Mouse (Mus musculus): Measurements from ENCODE around the gene Ccnjl. TPM values are rescaled to one million over a fixed set of nuclear protein-coding genes. Genes with fewer than 3 reads are reported as not detected.

Ccnjl gene
- polyA plus RNA-seq, 1 experiment from 2014 or later = 16.6 TPM

- Histone ChIP-seq H3K4me3 (replicated peaks) (no peak overlapping the region), H3K9me3 (no peaks in the 10 kb centered on the region), H3K4me1 (replicated peaks) (peaks cover under 1% of the 10 kb centered on the region; the same call in 1 of the 2 replicates), H3K4me2 (replicated peaks) (no peak overlapping the region), H3K9ac (no peak overlapping the region), H3K27me3 (replicated peaks) (no peaks in the 10 kb centered on the region), H3K27ac (no peak overlapping the region), H3K36me3 (peaks cover 8% of the 10 kb centered on the region; the same call in 1 of the 2 replicates)
- ATAC-seq = no peak
- WGBS = 30% methylated on average over 6 of the region's 6 CpGs
These were observed 31.1 kb downstream of the Ccnjl start for GRCm38 (mm10) chr11:43559515-43560292.

- Histone ChIP-seq H3K9me3 (no peaks in the 10 kb centered on the region), H3K36me3 (0 out of 2 replicates have a peak, but pooled peaks cover 3% of the 10 kb centered on the region), H3K27me3 (replicated peaks) (no peaks in the 10 kb centered on the region), H3K4me1 (replicated peaks) (peaks cover 14% of the 10 kb centered on the region; the same call in 1 of the 2 replicates), H3K27ac (no peak overlapping the region), H3K4me3 (replicated peaks) (no peak overlapping the region), H3K9ac (no peak overlapping the region), H3K4me2 (replicated peaks) (no peak overlapping the region)
- ATAC-seq = no peak
- WGBS = 59% methylated on average over 10 of the region's 10 CpGs
These were observed 35.2 kb downstream of the Ccnjl start for GRCm38 (mm10) chr11:43563654-43564244.

GRCm38 (mm10) chr11:43565414-43565813 lies 36.8 kb downstream of the Ccnjl start:
- peak; percentile 85 for ATAC-seq
- H3K36me3 ChIP-seq = no peaks in the 10 kb centered on the region
- H3K9me3 ChIP-seq = no peaks in the 10 kb centered on the region
- H3K9ac ChIP-seq = no peak overlapping the region
- H3K4me3 ChIP-seq (replicated peaks) = no peak overlapping the region
- WGBS = 36% methylated on average over 2 of the region's 2 CpGs
- peak overlapping the region; percentile 65 for H3K27ac ChIP-seq
- peak overlapping the region; percentile 39; the same call in 1 of the 2 replicates for H3K4me2 ChIP-seq (replicated peaks)
- peaks cover 19% of the 10 kb centered on the region; the same call in 1 of the 2 replicates for H3K4me1 ChIP-seq (replicated peaks)
- no peaks in the 10 kb centered on the region for H3K27me3 ChIP-seq (replicated peaks)

- H3K36me3 ChIP-seq = no peaks in the 10 kb centered on the region
- H3K9me3 ChIP-seq = no peaks in the 10 kb centered on the region
- H3K27me3 ChIP-seq (replicated peaks) = no peaks in the 10 kb centered on the region
- H3K4me2 ChIP-seq (replicated peaks) = peak overlapping the region; percentile 39; the same call in 1 of the 2 replicates
- H3K4me1 ChIP-seq (replicated peaks) = peaks cover 19% of the 10 kb centered on the region; the same call in 1 of the 2 replicates
- no peak overlapping the region for H3K9ac ChIP-seq
- H3K27ac ChIP-seq = peak overlapping the region; percentile 65
- WGBS = 22% methylated on average over 8 of the region's 8 CpGs
- peak; percentile 80 for ATAC-seq
- no peak overlapping the region for H3K4me3 ChIP-seq (replicated peaks)
These were observed 37.3 kb downstream of the Ccnjl start for GRCm38 (mm10) chr11:43565852-43566251.

GRCm38 (mm10) chr11:43566696-43567095 lies 38.1 kb downstream of the Ccnjl start:
- Histone ChIP-seq H3K9me3 (no peaks in the 10 kb centered on the region), H3K4me3 (replicated peaks) (no peak overlapping the region), H3K27me3 (replicated peaks) (no peaks in the 10 kb centered on the region), H3K4me1 (replicated peaks) (peaks cover 19% of the 10 kb centered on the region; the same call in 1 of the 2 replicates), H3K36me3 (no peaks in the 10 kb centered on the region), H3K27ac (0 out of 2 replicates have a peak overlapping the region, but pooled peaks have one; percentile 9), H3K4me2 (replicated peaks) (no peak overlapping the region), H3K9ac (no peak overlapping the region)
- no peak for ATAC-seq
- WGBS = 70% methylated on average over 5 of the region's 5 CpGs

- 64% methylated on average over 5 of the region's 5 CpGs for WGBS
- H3K27ac ChIP-seq = no peak overlapping the region
- no peaks in the 10 kb centered on the region for H3K9me3 ChIP-seq
- H3K27me3 ChIP-seq (replicated peaks) = no peaks in the 10 kb centered on the region
- no peak overlapping the region for H3K4me3 ChIP-seq (replicated peaks)
- no peak for ATAC-seq
- peaks cover 19% of the 10 kb centered on the region; the same call in 1 of the 2 replicates for H3K4me1 ChIP-seq (replicated peaks)
- no peak overlapping the region for H3K9ac ChIP-seq
- no peaks in the 10 kb centered on the region for H3K36me3 ChIP-seq
- no peak overlapping the region for H3K4me2 ChIP-seq (replicated peaks)
These were observed 39.7 kb downstream of the Ccnjl start for GRCm38 (mm10) chr11:43568263-43568662.

GRCm38 (mm10) chr11:43569188-43569587 lies 40.6 kb downstream of the Ccnjl start:
- H3K36me3 ChIP-seq = no peaks in the 10 kb centered on the region
- no peaks in the 10 kb centered on the region for H3K27me3 ChIP-seq (replicated peaks)
- ATAC-seq = no peak
- peak overlapping the region; percentile 58 for H3K27ac ChIP-seq
- no peaks in the 10 kb centered on the region for H3K9me3 ChIP-seq
- H3K4me2 ChIP-seq (replicated peaks) = no peak overlapping the region
- no peak overlapping the region for H3K4me3 ChIP-seq (replicated peaks)
- 61% methylated on average over 5 of the region's 5 CpGs for WGBS
- no peak overlapping the region for H3K9ac ChIP-seq
- 0 out of 2 replicates have a peak, but pooled peaks cover 19% of the 10 kb centered on the region for H3K4me1 ChIP-seq (replicated peaks)

GRCm38 (mm10) chr11:43569595-43569994 lies 41.0 kb downstream of the Ccnjl start:
- no peak for ATAC-seq
- no peaks in the 10 kb centered on the region for H3K36me3 ChIP-seq
- no peak overlapping the region for H3K9ac ChIP-seq
- no peak overlapping the region for H3K4me3 ChIP-seq (replicated peaks)
- H3K27ac ChIP-seq = peak overlapping the region; percentile 58
- H3K4me1 ChIP-seq (replicated peaks) = 0 out of 2 replicates have a peak, but pooled peaks cover 19% of the 10 kb centered on the region
- H3K4me2 ChIP-seq (replicated peaks) = no peak overlapping the region
- WGBS = 72% methylated on average over 11 of the region's 11 CpGs
- no peaks in the 10 kb centered on the region for H3K27me3 ChIP-seq (replicated peaks)
- H3K9me3 ChIP-seq = no peaks in the 10 kb centered on the region

- H3K27me3 ChIP-seq (replicated peaks) = no peaks in the 10 kb centered on the region
- peak overlapping the region; percentile 68; the same call in 1 of the 2 replicates for H3K27ac ChIP-seq
- ATAC-seq = peak; percentile 15; the same call in 1 of the 2 replicates
- H3K4me1 ChIP-seq (replicated peaks) = peaks cover 16% of the 10 kb centered on the region
- H3K9me3 ChIP-seq = no peaks in the 10 kb centered on the region
- 26% methylated on average over 3 of the region's 3 CpGs for WGBS
- no peaks in the 10 kb centered on the region for H3K36me3 ChIP-seq
- H3K4me3 ChIP-seq (replicated peaks) = no peak overlapping the region
- 0 out of 2 replicates have a peak overlapping the region, but pooled peaks have one; percentile 10 for H3K9ac ChIP-seq
- H3K4me2 ChIP-seq (replicated peaks) = peak overlapping the region; percentile 32
These were observed 46.4 kb downstream of the Ccnjl start for GRCm38 (mm10) chr11:43575061-43575375.

- peak; percentile 73 for ATAC-seq
- Histone ChIP-seq H3K9me3 (no peaks in the 10 kb centered on the region), H3K27me3 (replicated peaks) (no peaks in the 10 kb centered on the region), H3K4me3 (replicated peaks) (no peak overlapping the region), H3K4me1 (replicated peaks) (peaks cover 16% of the 10 kb centered on the region), H3K27ac (peak overlapping the region; percentile 68), H3K4me2 (replicated peaks) (peak overlapping the region; percentile 32), H3K9ac (0 out of 2 replicates have a peak overlapping the region, but pooled peaks have one; percentile 10), H3K36me3 (no peaks in the 10 kb centered on the region)
- 20% methylated on average over 9 of the region's 9 CpGs for WGBS
These were observed 47.0 kb downstream of the Ccnjl start for GRCm38 (mm10) chr11:43575376-43576151.

- H3K27me3 ChIP-seq (replicated peaks) = no peaks in the 10 kb centered on the region
- no peak overlapping the region for H3K4me3 ChIP-seq (replicated peaks)
- peaks cover 16% of the 10 kb centered on the region for H3K4me1 ChIP-seq (replicated peaks)
- no peak overlapping the region for H3K4me2 ChIP-seq (replicated peaks)
- peak; percentile 49; the same call in 1 of the 2 replicates for ATAC-seq
- H3K9me3 ChIP-seq = no peaks in the 10 kb centered on the region
- H3K9ac ChIP-seq = no peak overlapping the region
- peaks cover under 1% of the 10 kb centered on the region; the same call in 1 of the 2 replicates for H3K36me3 ChIP-seq
- WGBS = 47% methylated on average over 11 of the region's 11 CpGs
- H3K27ac ChIP-seq = 0 out of 2 replicates have a peak overlapping the region, but pooled peaks have one; percentile 25
These were observed 49.3 kb downstream of the Ccnjl start for GRCm38 (mm10) chr11:43577713-43578478.

Measured in intestine, embryonic 15.5 days (tissue).